Mouse (Mus musculus): ENCODE data around the gene Cped1. TPM values are rescaled to one million over a fixed set of nuclear protein-coding genes. Genes with fewer than 3 reads are reported as not detected.

Gene Cped1
- polyA plus RNA-seq, 1 experiment from 2014 or later, result 25.0 TPM

GRCm38 (mm10) chr6:21993070-21993469 lies 7.4 kb downstream of the Cped1 start:
- Histone ChIP-seq H3K27ac (ENCODE audit: low read length) (no peak overlapping the region), H3K4me3 (ENCODE audit: low read depth, low read length) (no peak overlapping the region), H3K9me3 (ENCODE audit: low read length) (no peaks in the 10 kb centered on the region), H3K9ac (replicated peaks; ENCODE audit: low read depth) (no peak overlapping the region), H3K4me1 (ENCODE audit: insufficient read depth, low read depth, low read length) (no peaks in the 10 kb centered on the region), H3K27me3 (replicated peaks; ENCODE audit: insufficient read depth, low read length) (no peaks in the 10 kb centered on the region), H3K36me3 (ENCODE audit: insufficient read depth, low read length) (no peaks in the 10 kb centered on the region), H3K4me2 (replicated peaks; ENCODE audit: low read depth, low read length) (no peak overlapping the region)
- no peak for ATAC-seq
- WGBS, result 82% methylated on average over 2 of the region's 2 CpGs
- DNase-seq (ENCODE audit: low spot score), result no peak
- no peak for TF ChIP-seq CTCF (IDR thresholded peaks at IDR 0.05)
- no peak for TF ChIP-seq EP300 (IDR thresholded peaks at IDR 0.05)

DNA sequence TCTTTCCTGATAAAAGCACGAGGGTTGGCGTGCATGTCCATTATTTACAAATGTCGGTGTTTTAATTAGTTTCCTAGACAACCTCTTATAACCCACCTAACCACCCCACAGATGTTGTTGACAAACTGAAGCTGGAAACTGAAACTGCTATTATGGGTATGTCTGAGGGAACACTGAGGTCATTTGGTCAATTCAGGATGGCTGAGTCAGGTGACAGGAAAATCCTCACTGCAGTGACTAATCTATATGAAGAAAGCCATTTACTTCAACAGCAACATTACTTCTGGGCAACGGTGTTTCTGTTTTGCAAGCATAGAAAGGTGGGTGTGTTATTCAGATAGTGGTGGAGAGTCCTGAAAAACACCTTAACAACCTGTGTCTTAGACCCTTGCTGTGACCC lies 12.4 kb downstream of the Cped1 start:
- Histone ChIP-seq H3K36me3 (ENCODE audit: insufficient read depth, low read length) (no peaks in the 10 kb centered on the region), H3K4me2 (replicated peaks; ENCODE audit: low read depth, low read length) (no peak overlapping the region), H3K27me3 (replicated peaks; ENCODE audit: insufficient read depth, low read length) (no peaks in the 10 kb centered on the region), H3K4me1 (ENCODE audit: insufficient read depth, low read depth, low read length) (peaks cover 20% of the 10 kb centered on the region; the same call in 1 of the 2 replicates), H3K9me3 (ENCODE audit: low read length) (no peaks in the 10 kb centered on the region), H3K27ac (ENCODE audit: low read length) (no peak overlapping the region), H3K9ac (replicated peaks; ENCODE audit: low read depth) (no peak overlapping the region), H3K4me3 (ENCODE audit: low read depth, low read length) (no peak overlapping the region)
- DNase-seq (ENCODE audit: low spot score), result no peak
- ATAC-seq, result no peak
- no peak for TF ChIP-seq EP300 (IDR thresholded peaks at IDR 0.05)
- no peak for TF ChIP-seq CTCF (IDR thresholded peaks at IDR 0.05)
- 26% methylated on average over 4 of the region's 4 CpGs for WGBS

GRCm38 (mm10) chr6:21999025-21999424 lies 13.3 kb downstream of the Cped1 start:
- peak; percentile 39 for DNase-seq (ENCODE audit: low spot score)

GRCm38 (mm10) chr6:22000086-22000485 lies 14.4 kb downstream of the Cped1 start:
- no peak overlapping the region for H3K4me2 ChIP-seq (replicated peaks; ENCODE audit: low read depth, low read length)
- ATAC-seq (no peak), DNase-seq (ENCODE audit: low spot score) (no peak)
- TF ChIP-seq CTCF (IDR thresholded peaks at IDR 0.05) (no peak), EP300 (IDR thresholded peaks at IDR 0.05) (no peak)
- peaks cover 20% of the 10 kb centered on the region; the same call in 1 of the 2 replicates for H3K4me1 ChIP-seq (ENCODE audit: insufficient read depth, low read depth, low read length)
- 0 out of 2 replicates have a peak overlapping the region, but pooled peaks have one; percentile 28 for H3K27ac ChIP-seq (ENCODE audit: low read length)
- no peaks in the 10 kb centered on the region for H3K9me3 ChIP-seq (ENCODE audit: low read length)
- 26% methylated on average over 6 of the region's 6 CpGs for WGBS
- no peak overlapping the region for H3K9ac ChIP-seq (replicated peaks; ENCODE audit: low read depth)
- no peaks in the 10 kb centered on the region for H3K27me3 ChIP-seq (replicated peaks; ENCODE audit: insufficient read depth, low read length)
- no peaks in the 10 kb centered on the region for H3K36me3 ChIP-seq (ENCODE audit: insufficient read depth, low read length)
- no peak overlapping the region for H3K4me3 ChIP-seq (ENCODE audit: low read depth, low read length)

More at GRCm38 (mm10) chr6:21999025-21999424, 13.3 kb downstream of the Cped1 start:
- Histone ChIP-seq H3K9ac (replicated peaks; ENCODE audit: low read depth) (no peak overlapping the region), H3K4me2 (replicated peaks; ENCODE audit: low read depth, low read length) (no peak overlapping the region), H3K36me3 (ENCODE audit: insufficient read depth, low read length) (no peaks in the 10 kb centered on the region), H3K27me3 (replicated peaks; ENCODE audit: insufficient read depth, low read length) (no peaks in the 10 kb centered on the region), H3K4me3 (ENCODE audit: low read depth, low read length) (no peak overlapping the region), H3K27ac (ENCODE audit: low read length) (no peak overlapping the region), H3K4me1 (ENCODE audit: insufficient read depth, low read depth, low read length) (peaks cover 20% of the 10 kb centered on the region; the same call in 1 of the 2 replicates), H3K9me3 (ENCODE audit: low read length) (no peaks in the 10 kb centered on the region)
- TF ChIP-seq CTCF (IDR thresholded peaks at IDR 0.05) (no peak), EP300 (IDR thresholded peaks at IDR 0.05) (no peak)
- ATAC-seq, result no peak
- 21% methylated on average over 11 of the region's 11 CpGs for WGBS

DNA sequence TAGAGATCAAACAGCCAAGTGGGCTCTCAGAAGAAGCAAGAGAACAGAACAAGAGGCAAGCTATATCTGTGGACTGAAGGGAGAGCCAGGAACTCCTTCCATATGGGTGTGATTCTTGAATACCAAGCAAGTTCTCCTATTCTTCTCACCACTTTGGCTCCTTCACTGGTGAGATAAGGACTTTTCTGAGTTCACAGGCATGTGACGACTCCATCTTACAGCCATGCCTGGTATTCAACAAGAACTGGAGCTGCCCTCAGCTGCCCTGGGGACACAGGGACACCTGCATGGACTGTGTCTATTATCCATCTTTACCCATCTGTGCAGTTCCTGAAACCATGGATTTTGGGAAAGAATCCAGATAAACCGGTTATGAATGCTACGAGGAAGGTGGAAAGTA lies 15.2 kb downstream of the Cped1 start:
- DNase-seq (ENCODE audit: low spot score) (peak; percentile 27), ATAC-seq (peak; percentile 55)
- WGBS, result 48% methylated on average over 3 of the region's 3 CpGs
- H3K36me3 ChIP-seq (ENCODE audit: insufficient read depth, low read length), result no peaks in the 10 kb centered on the region
- no peak for TF ChIP-seq CTCF (IDR thresholded peaks at IDR 0.05)
- peak; percentile 77 for TF ChIP-seq EP300 (IDR thresholded peaks at IDR 0.05)
- H3K9me3 ChIP-seq (ENCODE audit: low read length), result no peaks in the 10 kb centered on the region
- H3K27ac ChIP-seq (ENCODE audit: low read length), result no peak overlapping the region
- no peaks in the 10 kb centered on the region for H3K27me3 ChIP-seq (replicated peaks; ENCODE audit: insufficient read depth, low read length)
- no peak overlapping the region for H3K9ac ChIP-seq (replicated peaks; ENCODE audit: low read depth)
- peaks cover 20% of the 10 kb centered on the region; the same call in 1 of the 2 replicates for H3K4me1 ChIP-seq (ENCODE audit: insufficient read depth, low read depth, low read length)
- no peak overlapping the region for H3K4me2 ChIP-seq (replicated peaks; ENCODE audit: low read depth, low read length)
- H3K4me3 ChIP-seq (ENCODE audit: low read depth, low read length), result no peak overlapping the region

- H3K36me3 ChIP-seq (ENCODE audit: insufficient read depth, low read length), result no peaks in the 10 kb centered on the region
- WGBS, result 75% methylated on average over 5 of the region's 5 CpGs
- DNase-seq (ENCODE audit: low spot score) (no peak), ATAC-seq (no peak)
- H3K4me2 ChIP-seq (replicated peaks; ENCODE audit: low read depth, low read length), result no peak overlapping the region
- H3K4me3 ChIP-seq (ENCODE audit: low read depth, low read length), result no peak overlapping the region
- H3K9me3 ChIP-seq (ENCODE audit: low read length), result no peaks in the 10 kb centered on the region
- no peak overlapping the region for H3K27ac ChIP-seq (ENCODE audit: low read length)
- TF ChIP-seq CTCF (IDR thresholded peaks at IDR 0.05), result no peak
- no peak for TF ChIP-seq EP300 (IDR thresholded peaks at IDR 0.05)
- H3K4me1 ChIP-seq (ENCODE audit: insufficient read depth, low read depth, low read length), result peaks cover 20% of the 10 kb centered on the region; the same call in 1 of the 2 replicates
- no peaks in the 10 kb centered on the region for H3K27me3 ChIP-seq (replicated peaks; ENCODE audit: insufficient read depth, low read length)
- no peak overlapping the region for H3K9ac ChIP-seq (replicated peaks; ENCODE audit: low read depth)
Observed at GRCm38 (mm10) chr6:22001284-22001916, 15.7 kb downstream of the Cped1 start.
